Mouse (Mus musculus): ENCODE results near the gene Gnaz. TPM values are rescaled to one million over a fixed set of nuclear protein-coding genes. Genes with fewer than 3 reads are reported as not detected.

Gene Gnaz
- polyA plus RNA-seq, 1 experiment = 5.3 TPM

DNA sequence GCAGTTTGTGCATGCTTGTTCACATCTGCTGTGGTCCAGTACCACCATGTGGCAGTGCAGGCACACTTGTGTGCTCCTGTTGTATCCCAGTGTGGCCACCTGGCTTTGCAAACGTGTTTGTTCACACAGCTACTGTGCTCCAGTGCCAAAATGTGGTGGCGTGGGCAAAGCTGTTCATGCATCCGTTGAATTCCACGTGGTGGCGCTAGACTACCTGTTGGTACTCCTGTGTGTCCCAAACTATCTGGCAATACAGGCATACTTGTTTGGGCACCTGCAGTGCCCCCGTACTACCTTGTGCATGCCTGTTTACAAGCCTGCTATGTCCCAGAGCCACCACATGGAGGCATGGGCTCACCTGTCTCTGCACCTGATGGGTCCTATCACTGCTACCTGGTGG, 32.0 kb upstream of the Gnaz start:
- H3K27ac ChIP-seq (ENCODE audit: insufficient read depth, low read length) = no peak overlapping the region
- no peaks in the 10 kb centered on the region for H3K36me3 ChIP-seq (ENCODE audit: control insufficient read depth, insufficient read depth, low read length)
- H3K4me1 ChIP-seq (ENCODE audit: control insufficient read depth, insufficient read depth, insufficient read length) = no peaks in the 10 kb centered on the region
- 36% methylated on average over 6 of the region's 6 CpGs for WGBS
- DNase-seq (ENCODE audit: low read depth in 1 of 2, low spot score in 2 of 2) = no peak
- H3K27me3 ChIP-seq (ENCODE audit: control insufficient read depth, insufficient read depth, low read length) = no peaks in the 10 kb centered on the region
- no peak overlapping the region for H3K4me3 ChIP-seq (ENCODE audit: extremely low read depth, insufficient read depth, insufficient read length)
- TF ChIP-seq CTCF (IDR thresholded peaks at IDR 0.05; ENCODE audit: extremely low read depth, insufficient read depth, insufficient read length, insufficient replicate concordance) (peak; percentile 5; the same call in 1 of the 2 replicates), POLR2A (IDR thresholded peaks at IDR 0.05; ENCODE audit: low read depth, low read length) (no peak)

GRCm38 (mm10) chr10:74937003-74937790, 29.8 kb upstream of the Gnaz start:
- Histone ChIP-seq H3K36me3 (ENCODE audit: control insufficient read depth, insufficient read depth, low read length) (no peaks in the 10 kb centered on the region), H3K4me3 (ENCODE audit: extremely low read depth, insufficient read depth, insufficient read length) (no peak overlapping the region), H3K4me1 (ENCODE audit: control insufficient read depth, insufficient read depth, insufficient read length) (no peaks in the 10 kb centered on the region), H3K27me3 (ENCODE audit: control insufficient read depth, insufficient read depth, low read length) (no peaks in the 10 kb centered on the region), H3K27ac (ENCODE audit: insufficient read depth, low read length) (no peak overlapping the region)
- no peak for TF ChIP-seq POLR2A (IDR thresholded peaks at IDR 0.05; ENCODE audit: low read depth, low read length)
- peak; percentile 43; the same call in 1 of the 2 replicates for TF ChIP-seq CTCF (IDR thresholded peaks at IDR 0.05; ENCODE audit: extremely low read depth, insufficient read depth, insufficient read length, insufficient replicate concordance)
- DNase-seq (ENCODE audit: low read depth in 1 of 2, low spot score in 2 of 2) = no peak
- WGBS = 86% methylated on average over 10 of the region's 10 CpGs

GRCm38 (mm10) chr10:74938410-74938809, 28.6 kb upstream of the Gnaz start:
- Histone ChIP-seq H3K27me3 (ENCODE audit: control insufficient read depth, insufficient read depth, low read length) (no peaks in the 10 kb centered on the region), H3K27ac (ENCODE audit: insufficient read depth, low read length) (no peak overlapping the region), H3K4me3 (ENCODE audit: extremely low read depth, insufficient read depth, insufficient read length) (no peak overlapping the region), H3K4me1 (ENCODE audit: control insufficient read depth, insufficient read depth, insufficient read length) (no peaks in the 10 kb centered on the region), H3K36me3 (ENCODE audit: control insufficient read depth, insufficient read depth, low read length) (no peaks in the 10 kb centered on the region)
- WGBS = 78% methylated on average over 5 of the region's 5 CpGs
- no peak for TF ChIP-seq POLR2A (IDR thresholded peaks at IDR 0.05; ENCODE audit: low read depth, low read length)
- TF ChIP-seq CTCF (IDR thresholded peaks at IDR 0.05; ENCODE audit: extremely low read depth, insufficient read depth, insufficient read length, insufficient replicate concordance) = no peak
- no peak for DNase-seq (ENCODE audit: low read depth in 1 of 2, low spot score in 2 of 2)

- Histone ChIP-seq H3K4me3 (ENCODE audit: extremely low read depth, insufficient read depth, insufficient read length) (no peak overlapping the region), H3K27ac (ENCODE audit: insufficient read depth, low read length) (no peak overlapping the region), H3K27me3 (ENCODE audit: control insufficient read depth, insufficient read depth, low read length) (no peaks in the 10 kb centered on the region), H3K4me1 (ENCODE audit: control insufficient read depth, insufficient read depth, insufficient read length) (no peaks in the 10 kb centered on the region), H3K36me3 (ENCODE audit: control insufficient read depth, insufficient read depth, low read length) (no peaks in the 10 kb centered on the region)
- no peak for DNase-seq (ENCODE audit: low read depth in 1 of 2, low spot score in 2 of 2)
- TF ChIP-seq CTCF (IDR thresholded peaks at IDR 0.05; ENCODE audit: extremely low read depth, insufficient read depth, insufficient read length, insufficient replicate concordance) (no peak), POLR2A (IDR thresholded peaks at IDR 0.05; ENCODE audit: low read depth, low read length) (no peak)
- WGBS = 51% methylated on average over 3 of the region's 3 CpGs
Measured at GRCm38 (mm10) chr10:74939300-74939699, 27.7 kb upstream of the Gnaz start.

GRCm38 (mm10) chr10:74940795-74941194, 26.2 kb upstream of the Gnaz start:
- Histone ChIP-seq H3K36me3 (ENCODE audit: control insufficient read depth, insufficient read depth, low read length) (no peaks in the 10 kb centered on the region), H3K27ac (ENCODE audit: insufficient read depth, low read length) (no peak overlapping the region), H3K4me3 (ENCODE audit: extremely low read depth, insufficient read depth, insufficient read length) (no peak overlapping the region), H3K27me3 (ENCODE audit: control insufficient read depth, insufficient read depth, low read length) (no peaks in the 10 kb centered on the region), H3K4me1 (ENCODE audit: control insufficient read depth, insufficient read depth, insufficient read length) (no peaks in the 10 kb centered on the region)
- WGBS = 90% methylated on average over 1 of the region's 1 CpGs
- no peak for DNase-seq (ENCODE audit: low read depth in 1 of 2, low spot score in 2 of 2)
- TF ChIP-seq POLR2A (IDR thresholded peaks at IDR 0.05; ENCODE audit: low read depth, low read length) (no peak), CTCF (IDR thresholded peaks at IDR 0.05; ENCODE audit: extremely low read depth, insufficient read depth, insufficient read length, insufficient replicate concordance) (no peak)

DNA sequence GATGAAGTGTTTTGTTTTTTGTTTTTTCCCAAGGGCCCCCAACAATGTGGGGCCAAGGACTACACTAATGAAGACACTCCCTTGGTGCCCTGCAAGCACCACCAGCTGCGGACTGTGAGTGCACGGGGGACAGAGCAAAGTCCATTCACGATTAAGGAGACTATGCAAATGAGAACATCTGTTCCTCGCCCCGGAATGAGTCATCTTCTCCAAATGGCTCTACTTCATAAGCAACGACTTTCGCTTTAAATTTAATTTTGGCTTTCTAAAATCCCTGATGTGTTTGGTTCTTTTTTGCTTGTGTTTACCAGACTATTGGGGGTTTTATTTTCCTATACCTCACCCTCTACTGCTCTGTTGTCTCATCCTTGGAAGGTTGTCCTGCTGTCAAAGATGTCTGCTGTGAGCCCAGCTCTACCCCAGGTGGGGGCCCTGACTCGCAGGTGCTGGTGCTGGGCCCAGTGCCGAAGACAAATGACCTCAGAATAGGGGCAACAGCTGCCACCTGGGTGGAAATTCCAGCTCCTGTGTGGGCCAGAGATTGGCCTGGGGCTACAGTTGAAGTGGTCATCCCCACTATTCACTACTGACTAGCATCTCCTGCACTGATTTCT, 14.0 kb upstream of the Gnaz start:
- no peak for DNase-seq (ENCODE audit: low read depth in 1 of 2, low spot score in 2 of 2)
- WGBS = 49% methylated on average over 9 of the region's 9 CpGs
- no peak overlapping the region for H3K4me3 ChIP-seq (ENCODE audit: extremely low read depth, insufficient read depth, insufficient read length)
- no peaks in the 10 kb centered on the region for H3K36me3 ChIP-seq (ENCODE audit: control insufficient read depth, insufficient read depth, low read length)
- H3K4me1 ChIP-seq (ENCODE audit: control insufficient read depth, insufficient read depth, insufficient read length) = no peaks in the 10 kb centered on the region
- H3K27me3 ChIP-seq (ENCODE audit: control insufficient read depth, insufficient read depth, low read length) = no peaks in the 10 kb centered on the region
- TF ChIP-seq POLR2A (IDR thresholded peaks at IDR 0.05; ENCODE audit: low read depth, low read length) (no peak), CTCF (IDR thresholded peaks at IDR 0.05; ENCODE audit: extremely low read depth, insufficient read depth, insufficient read length, insufficient replicate concordance) (no peak)
- no peak overlapping the region for H3K27ac ChIP-seq (ENCODE audit: insufficient read depth, low read length)

DNA sequence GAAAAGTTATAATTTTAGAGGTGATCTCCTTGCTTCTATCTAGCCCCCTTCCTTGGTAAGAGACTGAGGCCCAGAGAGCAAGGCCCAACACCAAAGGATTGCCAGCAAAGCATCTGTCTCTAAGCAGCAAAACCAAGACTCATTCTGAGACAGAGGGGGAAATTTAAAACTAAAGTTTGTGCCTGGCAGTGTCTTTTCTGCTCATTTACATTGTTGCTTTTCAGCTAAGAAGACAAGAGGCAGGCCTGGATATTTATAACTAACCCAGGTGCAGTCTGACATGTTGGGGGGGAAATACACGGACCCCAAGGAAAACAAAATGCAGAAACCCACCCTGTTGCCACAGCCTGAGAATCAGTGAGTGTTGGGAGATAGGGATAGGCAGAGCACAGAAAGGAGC, 2.6 kb upstream of the Gnaz start:
- H3K4me3 ChIP-seq (ENCODE audit: extremely low read depth, insufficient read depth, insufficient read length) = no peak overlapping the region
- no peak for TF ChIP-seq CTCF (IDR thresholded peaks at IDR 0.05; ENCODE audit: extremely low read depth, insufficient read depth, insufficient read length, insufficient replicate concordance)
- TF ChIP-seq POLR2A (IDR thresholded peaks at IDR 0.05; ENCODE audit: low read depth, low read length) = no peak

More for the DNA sequence above, 2.6 kb upstream of the Gnaz start:
- Histone ChIP-seq H3K4me1 (ENCODE audit: control insufficient read depth, insufficient read depth, insufficient read length) (no peaks in the 10 kb centered on the region; the same call in none of the 2 replicates), H3K36me3 (ENCODE audit: control insufficient read depth, insufficient read depth, low read length) (no peaks in the 10 kb centered on the region), H3K27me3 (ENCODE audit: control insufficient read depth, insufficient read depth, low read length) (peaks cover 2% of the 10 kb centered on the region), H3K27ac (ENCODE audit: insufficient read depth, low read length) (no peak overlapping the region)
- 79% methylated on average over 1 of the region's 1 CpGs for WGBS
- no peak for DNase-seq (ENCODE audit: low read depth in 1 of 2, low spot score in 2 of 2)
